Mouse (Mus musculus) lung, adult 2 months (tissue): ENCODE measurements around the gene Kifc3.

Source experiments
- CTCF ChIP-seq: fragments of 200-500 bp; IDR thresholded peaks from 2 replicates; pipeline ENCODE4 v1.5.1; 2011; ENCODE audit warnings: mild to moderate bottlenecking, low read length, control low read depth; ENCODE audit not compliant: insufficient read depth
- POLR2A ChIP-seq: fragments of 200-500 bp; IDR thresholded peaks from 2 replicates; pipeline ENCODE4 v1.6.1; 2011; ENCODE audit warnings: low read depth, mild to moderate bottlenecking, control low read depth, low read length, borderline replicate concordance; ENCODE audit errors: extremely low read depth

GRCm38 (mm10) chr8:95064531-95064930 lies 138.1 kb downstream of the Kifc3 start:
- no peak for TF ChIP-seq CTCF
- no peak for TF ChIP-seq POLR2A
